Mouse (Mus musculus) G1E (cell line): ENCODE measurements around the gene Cmklr1. TPM values are rescaled to one million over a fixed set of nuclear protein-coding genes. Genes with fewer than 3 reads are reported as not detected.
"Not testable (repeated sequence)": the region's sequence is repeated elsewhere in the genome, so short reads cannot be mapped to it uniquely, and the experiment has no call there.

ENCODE experiments used
- ATAC-seq: 2 replicates; pipeline ENCODE4 v1.8.0; 2016; ENCODE audit warnings: mild to moderate bottlenecking; ENCODE audit not compliant: insufficient number of reproducible peaks, poor library complexity, low FRiP score, severe bottlenecking; ENCODE audit errors: extremely low read depth
- DNase-seq: peaks from one replicate; pipeline ENCODE4 v3.0.0; 2012; ENCODE audit warnings: low spot score
- H3K27me3 ChIP-seq: 2 replicates; pipeline ENCODE4 v1.6.1; 2012; ENCODE audit warnings: mild to moderate bottlenecking, low read length, inconsistent platforms; ENCODE audit not compliant: insufficient read depth
- H3K36me3 ChIP-seq: replicated peaks from 2 replicates; pipeline ENCODE3; 2012; ENCODE audit warnings: mild to moderate bottlenecking, inconsistent platforms
- H3K4me1 ChIP-seq: 2 replicates; pipeline ENCODE4 v1.6.1; 2012; ENCODE audit warnings: low read depth, low read length, inconsistent platforms, mixed read lengths; ENCODE audit not compliant: insufficient read depth
- H3K4me3 ChIP-seq: 2 replicates; pipeline ENCODE4 v1.5.1; 2012; ENCODE audit warnings: low read depth, mild to moderate bottlenecking, inconsistent platforms, low read length, moderate library complexity, mixed read lengths
- H3K9me3 ChIP-seq: replicated peaks from 2 replicates; pipeline ENCODE4 v1.6.1; 2012; ENCODE audit warnings: inconsistent platforms
- CTCF ChIP-seq: IDR thresholded peaks from 2 replicates; pipeline ENCODE4 v1.5.1; 2012; ENCODE audit warnings: low read depth, low read length, inconsistent platforms, mixed read lengths
- GATA1 ChIP-seq: IDR thresholded peaks from 2 replicates; pipeline ENCODE4 v1.6.1; 2012; ENCODE audit warnings: borderline replicate concordance, low read length, inconsistent platforms, mixed read lengths
- GATA2 ChIP-seq: IDR thresholded peaks from 2 replicates; pipeline ENCODE4 v1.6.1; 2012; ENCODE audit warnings: low read depth, low read length, inconsistent platforms, borderline replicate concordance
- POLR2AphosphoS5 ChIP-seq: IDR thresholded peaks from 2 replicates; pipeline ENCODE4 v1.6.1; 2012; ENCODE audit warnings: low read depth, low read length, inconsistent platforms; ENCODE audit not compliant: insufficient replicate concordance
- TAL1 ChIP-seq: conservative IDR thresholded peaks from 2 replicates; pipeline ENCODE4 v1.6.1; 2012; ENCODE audit warnings: low read depth, low read length, inconsistent platforms, mixed read lengths
- polyA plus RNA-seq: library from polyadenylated mRNA; stranded (reverse); fragments of >175 nt; gene quantifications from 2 replicates; pipeline ENCODE4 v1.2.3, GENCODE M21; 2012
- total RNA-seq, 2 experiments: library from RNA; stranded (forward) in 1 of 2; stranded (reverse) in 1 of 2; fragments of 200-1000 nt in 1 of 2; fragments of >200 nt in 1 of 2; fragmentation: Nextera tagmentation in 1 of 2; gene quantifications; 2 replicates each; pipeline ENCODE4 v1.2.3; 2014 to 2017

Cmklr1 gene
- total and polyA plus RNA-seq, 3 experiments: 0.05 TPM; not detected in 2

- peaks cover 80% of the 10 kb centered on the region for H3K9me3 ChIP-seq
- DNase-seq: no peak
- H3K27me3 ChIP-seq: peaks cover 2% of the 10 kb centered on the region; the same call in 1 of the 2 replicates
- H3K4me1 ChIP-seq: no peaks in the 10 kb centered on the region
- no peaks in the 10 kb centered on the region for H3K36me3 ChIP-seq
- ATAC-seq: no peak
- TF ChIP-seq POLR2AphosphoS5 (no peak), GATA1 (no peak), TAL1 (no peak)
- H3K4me3 ChIP-seq: no peak overlapping the region
These were observed 60.1 kb downstream of the Cmklr1 start for GRCm38 (mm10) chr5:113590010-113590640.

DNA sequence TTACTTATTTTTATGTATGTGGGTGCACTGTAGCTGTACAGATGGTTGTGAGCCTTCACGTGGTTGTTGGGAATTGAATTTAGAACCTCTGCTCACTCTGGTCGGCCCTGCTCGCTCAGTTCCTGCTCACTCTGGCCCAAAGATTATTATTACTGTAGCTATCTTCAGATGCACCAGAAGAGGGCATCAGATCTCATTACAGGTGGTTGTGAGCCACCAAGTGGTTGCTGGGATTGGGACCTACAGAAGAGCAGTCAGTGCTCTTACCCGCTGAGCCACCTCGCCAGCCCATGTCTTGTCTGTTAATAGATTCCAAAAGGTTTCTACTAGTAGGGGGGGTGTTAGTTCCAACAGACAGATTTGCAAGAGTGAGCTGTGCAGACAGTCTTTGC is 63.8 kb downstream of the Cmklr1 start:
- not testable (repeated sequence) for H3K27me3 ChIP-seq, H3K4me3 ChIP-seq, H3K4me1 ChIP-seq, H3K36me3 ChIP-seq, ATAC-seq, DNase-seq
- peaks cover 60% of the 10 kb centered on the region for H3K9me3 ChIP-seq

GRCm38 (mm10) chr5:113585619-113586457 is 64.4 kb downstream of the Cmklr1 start:
- peaks cover 58% of the 10 kb centered on the region for H3K9me3 ChIP-seq
- not testable (repeated sequence) for H3K36me3 ChIP-seq, H3K4me3 ChIP-seq, DNase-seq, H3K27me3 ChIP-seq, H3K4me1 ChIP-seq, ATAC-seq

DNA sequence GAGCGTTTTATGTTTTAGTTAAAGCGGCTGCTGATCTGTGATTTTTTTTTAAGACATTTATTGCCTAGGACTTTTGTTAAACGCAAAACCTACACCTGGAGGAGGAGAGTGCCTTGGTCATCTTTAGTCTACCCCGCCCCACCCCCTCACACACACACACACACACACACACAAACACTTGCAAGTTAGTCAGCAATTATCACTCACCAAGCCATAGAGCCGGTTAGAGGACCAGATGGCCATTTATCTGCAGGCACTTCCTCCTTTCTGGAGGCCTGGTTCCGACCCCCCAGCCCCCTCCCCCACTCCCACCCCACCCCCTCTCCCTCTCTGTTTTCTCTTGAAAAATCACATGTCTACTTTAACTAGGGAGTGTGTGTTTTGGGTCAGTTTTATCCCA is 65.8 kb downstream of the Cmklr1 start:
- peaks cover 62% of the 10 kb centered on the region for H3K9me3 ChIP-seq
- TF ChIP-seq TAL1 (no peak), CTCF (no peak), GATA1 (no peak), POLR2AphosphoS5 (no peak), GATA2 (no peak)
- H3K27me3 ChIP-seq: peaks cover 2% of the 10 kb centered on the region; the same call in 1 of the 2 replicates
- DNase-seq (no peak), ATAC-seq (no peak)
- H3K4me3 ChIP-seq: no peak overlapping the region
- H3K36me3 ChIP-seq: no peaks in the 10 kb centered on the region
- no peaks in the 10 kb centered on the region for H3K4me1 ChIP-seq

GRCm38 (mm10) chr5:113583424-113584162 is 66.6 kb downstream of the Cmklr1 start:
- no peak for DNase-seq
- Histone ChIP-seq H3K36me3 (no peaks in the 10 kb centered on the region), H3K27me3 (peaks cover 2% of the 10 kb centered on the region; the same call in 1 of the 2 replicates), H3K9me3 (peaks cover 62% of the 10 kb centered on the region), H3K4me1 (no peaks in the 10 kb centered on the region), H3K4me3 (no peak overlapping the region)
- no peak for ATAC-seq
- TF ChIP-seq CTCF: no peak
- TF ChIP-seq POLR2AphosphoS5: no peak
- no peak for TF ChIP-seq TAL1
- no peak for TF ChIP-seq GATA2
- TF ChIP-seq GATA1: no peak

- H3K27me3 ChIP-seq: no peaks in the 10 kb centered on the region; the same call in 1 of the 2 replicates
These were observed 69.4 kb downstream of the Cmklr1 start for GRCm38 (mm10) chr5:113580801-113581200.

More at GRCm38 (mm10) chr5:113580801-113581200, 69.4 kb downstream of the Cmklr1 start:
- no peak for TF ChIP-seq GATA1
- no peak for TF ChIP-seq CTCF
- no peak for TF ChIP-seq POLR2AphosphoS5
- no peak for TF ChIP-seq GATA2
- no peak for TF ChIP-seq TAL1
- Histone ChIP-seq H3K9me3 (peaks cover 69% of the 10 kb centered on the region), H3K36me3 (no peaks in the 10 kb centered on the region), H3K4me1 (no peaks in the 10 kb centered on the region), H3K4me3 (no peak overlapping the region)
- DNase-seq (no peak), ATAC-seq (no peak)
